Mouse (Mus musculus) limb, embryonic 12.5 days (tissue): Measurements from ENCODE around the gene Pla2g1b. TPM values are rescaled to one million over a fixed set of nuclear protein-coding genes. Genes with fewer than 3 reads are reported as not detected.

ENCODE experiments used
- ATAC-seq: fragments of 200-750 bp; cut with Nextera tagmentation; 2 replicates; pipeline ENCODE4 v1.8.0; 2017; ENCODE audit warnings: low read depth, moderate TSS enrichment; ENCODE audit not compliant: insufficient number of reproducible peaks, insufficient read depth, low FRiP score, low TSS enrichment
- H3K27ac ChIP-seq: fragments of 300-500 bp; sonication (generic); 2 replicates; pipeline ENCODE4 v1.5.1; 2016; ENCODE audit warnings: mild to moderate bottlenecking, moderate library complexity
- H3K27me3 ChIP-seq: fragments of 300-500 bp; sonication (generic); 2 replicates; pipeline ENCODE4 v1.6.1; 2016; ENCODE audit warnings: mild to moderate bottlenecking, moderate library complexity
- H3K36me3 ChIP-seq: fragments of 300-500 bp; sonication (generic); 2 replicates; pipeline ENCODE4 v1.6.1; 2016; ENCODE audit warnings: mild to moderate bottlenecking, moderate library complexity
- H3K4me1 ChIP-seq: fragments of 300-500 bp; sonication (generic); replicated peaks from 2 replicates; pipeline ENCODE4 v1.6.1; 2016
- H3K4me2 ChIP-seq: fragments of 300-500 bp; sonication (generic); 2 replicates; pipeline ENCODE4 v1.6.1; 2016; ENCODE audit warnings: mild to moderate bottlenecking, moderate library complexity
- H3K4me3 ChIP-seq: fragments of 300-500 bp; sonication (generic); replicated peaks from 2 replicates; pipeline ENCODE4 v1.5.1; 2016; ENCODE audit warnings: mild to moderate bottlenecking
- H3K9ac ChIP-seq: fragments of 300-500 bp; sonication (generic); replicated peaks from 2 replicates; pipeline ENCODE4 v1.6.1; 2016; ENCODE audit warnings: mild to moderate bottlenecking, moderate library complexity
- H3K9me3 ChIP-seq: fragments of 300-500 bp; sonication (generic); 2 replicates; pipeline ENCODE4 v1.6.1; 2016; ENCODE audit warnings: mild to moderate bottlenecking, moderate library complexity
- WGBS: fragments of 180-500 bp; shearing (Covaris S2); methylation state at CpG from one replicate; pipeline ENCODE4 v1.1.7; 2016; 5-methylcytosine and 5-hydroxymethylcytosine counted together
- polyA plus RNA-seq: library from polyadenylated mRNA; unstranded; fragments of >200 nt; fragmentation: Nextera tagmentation; extraction: Ambion mirVana; gene quantifications from 2 replicates; pipeline ENCODE4 v1.2.1, GENCODE M21; 2016

The Pla2g1b gene
- polyA plus RNA-seq, 1 experiment from 2014 or later: not detected

GRCm38 (mm10) chr5:115449247-115449646 is 16.8 kb upstream of the Pla2g1b start:
- H3K9me3 ChIP-seq: no peaks in the 10 kb centered on the region
- no peaks in the 10 kb centered on the region for H3K27me3 ChIP-seq
- no peaks in the 10 kb centered on the region for H3K4me1 ChIP-seq
- H3K4me2 ChIP-seq: no peak overlapping the region
- H3K4me3 ChIP-seq: no peak overlapping the region
- no peak overlapping the region for H3K27ac ChIP-seq
- 93% methylated on average over 3 of the region's 3 CpGs for WGBS
- no peak overlapping the region for H3K9ac ChIP-seq
- H3K36me3 ChIP-seq: peaks cover 99% of the 10 kb centered on the region
- ATAC-seq: no peak

GRCm38 (mm10) chr5:115450410-115451317 is 15.4 kb upstream of the Pla2g1b start:
- WGBS: 94% methylated on average over 27 of the region's 27 CpGs
- ATAC-seq: no peak; the same call in 1 of the 2 replicates
- no peaks in the 10 kb centered on the region for H3K9me3 ChIP-seq
- H3K4me2 ChIP-seq: no peak overlapping the region
- H3K27me3 ChIP-seq: no peaks in the 10 kb centered on the region
- H3K9ac ChIP-seq: no peak overlapping the region
- peaks cover 93% of the 10 kb centered on the region for H3K36me3 ChIP-seq
- H3K4me1 ChIP-seq: no peaks in the 10 kb centered on the region
- no peak overlapping the region for H3K4me3 ChIP-seq
- no peak overlapping the region for H3K27ac ChIP-seq

GRCm38 (mm10) chr5:115454422-115455090 is 11.5 kb upstream of the Pla2g1b start:
- Histone ChIP-seq H3K4me2 (no peak overlapping the region), H3K4me1 (no peaks in the 10 kb centered on the region), H3K27me3 (no peaks in the 10 kb centered on the region), H3K4me3 (no peak overlapping the region), H3K9ac (no peak overlapping the region), H3K36me3 (peaks cover 54% of the 10 kb centered on the region), H3K9me3 (no peaks in the 10 kb centered on the region), H3K27ac (peak overlapping the region; percentile 25; the same call in 1 of the 2 replicates)
- 83% methylated on average over 12 of the region's 12 CpGs for WGBS
- ATAC-seq: no peak

- Histone ChIP-seq H3K36me3 (peaks cover 41% of the 10 kb centered on the region), H3K9me3 (no peaks in the 10 kb centered on the region), H3K9ac (no peak overlapping the region), H3K27ac (no peak overlapping the region), H3K4me2 (no peak overlapping the region), H3K4me3 (no peak overlapping the region), H3K4me1 (no peaks in the 10 kb centered on the region), H3K27me3 (no peaks in the 10 kb centered on the region)
- no peak for ATAC-seq
- 86% methylated on average over 7 of the region's 7 CpGs for WGBS
Measured at GRCm38 (mm10) chr5:115455838-115456237, 10.2 kb upstream of the Pla2g1b start.

- Histone ChIP-seq H3K4me1 (no peaks in the 10 kb centered on the region), H3K9ac (no peak overlapping the region), H3K4me3 (no peak overlapping the region), H3K27me3 (no peaks in the 10 kb centered on the region), H3K27ac (no peak overlapping the region), H3K36me3 (peaks cover 11% of the 10 kb centered on the region), H3K4me2 (no peak overlapping the region), H3K9me3 (no peaks in the 10 kb centered on the region)
- ATAC-seq: no peak
- 64% methylated on average over 13 of the region's 13 CpGs for WGBS
Measured at GRCm38 (mm10) chr5:115458918-115459317, 7.1 kb upstream of the Pla2g1b start.

GRCm38 (mm10) chr5:115464408-115465115 is 1.5 kb upstream of the Pla2g1b start:
- H3K9ac ChIP-seq: no peak overlapping the region
- no peak overlapping the region for H3K4me3 ChIP-seq
- no peak overlapping the region for H3K4me2 ChIP-seq
- 75% methylated on average over 18 of the region's 18 CpGs for WGBS
- H3K4me1 ChIP-seq: no peaks in the 10 kb centered on the region
- H3K36me3 ChIP-seq: no peaks in the 10 kb centered on the region
- ATAC-seq: no peak
- no peaks in the 10 kb centered on the region for H3K27me3 ChIP-seq
- no peaks in the 10 kb centered on the region for H3K9me3 ChIP-seq
- H3K27ac ChIP-seq: no peak overlapping the region

GRCm38 (mm10) chr5:115469791-115470190 is 3.7 kb downstream of the Pla2g1b start:
- 72% methylated on average over 6 of the region's 6 CpGs for whole genome bisulfite sequencing
- H3K4me1 ChIP-seq: no peaks in the 10 kb centered on the region
- H3K9me3 ChIP-seq: no peaks in the 10 kb centered on the region
- no peak overlapping the region for H3K9ac ChIP-seq
- no peak overlapping the region for H3K27ac ChIP-seq
- H3K36me3 ChIP-seq: no peaks in the 10 kb centered on the region
- no peak overlapping the region for H3K4me2 ChIP-seq
- no peak overlapping the region for H3K4me3 ChIP-seq
- H3K27me3 ChIP-seq: no peaks in the 10 kb centered on the region
- no peak for ATAC-seq

- no peak overlapping the region for H3K9ac ChIP-seq
- no peak overlapping the region for H3K4me3 ChIP-seq
- ATAC-seq: no peak
- no peaks in the 10 kb centered on the region for H3K9me3 ChIP-seq
- H3K4me1 ChIP-seq: peaks cover 8% of the 10 kb centered on the region
- no peaks in the 10 kb centered on the region for H3K27me3 ChIP-seq
- no peaks in the 10 kb centered on the region for H3K36me3 ChIP-seq
- 0 out of 2 replicates have a peak overlapping the region, but pooled peaks have one; percentile 23 for H3K4me2 ChIP-seq
- 38% methylated on average over 20 of the region's 20 CpGs for WGBS
- H3K27ac ChIP-seq: no peak overlapping the region
Measured at GRCm38 (mm10) chr5:115470766-115471531, 4.9 kb downstream of the Pla2g1b start.

- 80% methylated on average over 10 of the region's 10 CpGs for WGBS
- H3K4me2 ChIP-seq: no peak overlapping the region
- no peaks in the 10 kb centered on the region for H3K27me3 ChIP-seq
- no peak overlapping the region for H3K9ac ChIP-seq
- ATAC-seq: no peak
- peaks cover 3% of the 10 kb centered on the region; the same call in 1 of the 2 replicates for H3K36me3 ChIP-seq
- no peak overlapping the region for H3K27ac ChIP-seq
- no peaks in the 10 kb centered on the region for H3K9me3 ChIP-seq
- H3K4me1 ChIP-seq: peaks cover 10% of the 10 kb centered on the region
- no peak overlapping the region for H3K4me3 ChIP-seq
Measured at GRCm38 (mm10) chr5:115473191-115473590, 7.1 kb downstream of the Pla2g1b start.

- no peaks in the 10 kb centered on the region for H3K9me3 ChIP-seq
- H3K27ac ChIP-seq: no peak overlapping the region
- no peak overlapping the region for H3K4me2 ChIP-seq
- ATAC-seq: no peak
- no peaks in the 10 kb centered on the region; the same call in 1 of the 2 replicates for H3K27me3 ChIP-seq
- no peak overlapping the region for H3K9ac ChIP-seq
- H3K4me3 ChIP-seq: no peak overlapping the region
- H3K4me1 ChIP-seq: peaks cover 10% of the 10 kb centered on the region
- peaks cover 4% of the 10 kb centered on the region for H3K36me3 ChIP-seq
- WGBS: 70% methylated on average over 22 of the region's 22 CpGs
Measured at GRCm38 (mm10) chr5:115474174-115474828, 8.2 kb downstream of the Pla2g1b start.
